Mouse (Mus musculus) layer of hippocampus, postnatal 14 days (tissue): Measurements from ENCODE around the gene Atxn2. TPM values are rescaled to one million over a fixed set of nuclear protein-coding genes. Genes with fewer than 3 reads are reported as not detected.

Experiments
- DNase-seq, 2 experiments: peaks; one replicate each; pipeline ENCODE4 v3.0.0; 2021 to 2022; ENCODE audit warnings: low spot score in 2 of 2, mixed read lengths in 1 of 2
- microRNA-seq, 2 experiments: library from miRNA; unstranded; fragments of <30 nt; microRNA quantifications; one replicate each; pipeline ENCODE4 v1.2.0; 2021
- total RNA-seq, 2 experiments: library from RNA; stranded (reverse); gene quantifications; 2 replicates each; pipeline ENCODE4 v1.2.3; 2021

Gene Atxn2
- total RNA-seq, 2 experiments from 2014 or later: 220 to 237 TPM

GRCm38 (mm10) chr5:121849478-121850349 is 138.6 kb downstream of the Atxn2 start:
- no peak for DNase-seq

- no peak for DNase-seq
Measured at GRCm38 (mm10) chr5:121853368-121854051, 142.4 kb downstream of the Atxn2 start.

- DNase-seq: no peak
Measured at GRCm38 (mm10) chr5:121854768-121855167, 143.6 kb downstream of the Atxn2 start.

- no peak for DNase-seq
Measured at GRCm38 (mm10) chr5:121856740-121857139, 145.6 kb downstream of the Atxn2 start.

GRCm38 (mm10) chr5:121858427-121858826 is 147.3 kb downstream of the Atxn2 start:
- DNase-seq: no peak

GRCm38 (mm10) chr5:121861964-121862363 is 150.8 kb downstream of the Atxn2 start:
- no peak for DNase-seq

GRCm38 (mm10) chr5:121864330-121864729 is 153.2 kb downstream of the Atxn2 start:
- no peak for DNase-seq

Small RNA genes within 50 kb of the gene (microRNA-seq; reads per million reads assigned to microRNA genes)
- gene Mir7031: 3.8 to 5.7 reads per million in 2 experiments

Other genes with a start within 250 kb of the Atxn2 start
- under 1 TPM in 1 of 2 experiments, not detected in 1; 0.09 TPM for gene Adam1b, start 207.9 kb upstream of the Atxn2 start, total RNA-seq
- gene Adam1a, start 165.9 kb upstream of the Atxn2 start, total RNA-seq: 10 to 100 TPM; 11.1 to 11.7 TPM
- gene Gm42878, start 165.9 kb upstream of the Atxn2 start, total RNA-seq: not detected
- 10 to 100 TPM; 74.8 to 78.6 TPM for gene Mapkapk5, start 165.4 kb upstream of the Atxn2 start, total RNA-seq
- gene Aldh2, start 117.5 kb upstream of the Atxn2 start, total RNA-seq: 10 to 100 TPM; 88.3 to 96.7 TPM
- 1 to 10 TPM; 4.7 to 4.9 TPM for gene Acad12, start 92.4 kb upstream of the Atxn2 start, total RNA-seq
- 1 to 10 TPM; 3.3 to 3.5 TPM for gene Acad10, start 50.8 kb upstream of the Atxn2 start, total RNA-seq
- gene Brap, start 50.8 kb upstream of the Atxn2 start, total RNA-seq: 10 to 100 TPM; 60.3 to 65.6 TPM
- 10 to 100 TPM; 18.5 to 18.7 TPM for gene Sh2b3, start 126.3 kb downstream of the Atxn2 start, total RNA-seq
- gene Pheta1, start 137.6 kb downstream of the Atxn2 start, total RNA-seq: 10 to 100 TPM; 10.3 to 12.4 TPM